Mouse (Mus musculus): ENCODE results near the gene Ccdc102a. TPM values are rescaled to one million over a fixed set of nuclear protein-coding genes. Genes with fewer than 3 reads are reported as not detected.

Gene Ccdc102a
- total RNA-seq, 2 experiments from 2014 or later, result 1.4 TPM; not detected in 1

GRCm38 (mm10) chr8:94923405-94923804 lies 5.5 kb upstream of the Ccdc102a start, which contains the start of gene Adgrg5:
TSS of gene Adgrg5 (plus strand) at chr8:94923694.
- no peak for ATAC-seq (replicated peaks; ENCODE audit: low FRiP score, poor library complexity, severe bottlenecking)

- no peak for ATAC-seq (replicated peaks; ENCODE audit: low FRiP score, poor library complexity, severe bottlenecking)
Measured at GRCm38 (mm10) chr8:94922602-94923001, 4.7 kb upstream of the Ccdc102a start.

GRCm38 (mm10) chr8:94922176-94922575 lies 4.3 kb upstream of the Ccdc102a start:
- no peak for ATAC-seq (replicated peaks; ENCODE audit: low FRiP score, poor library complexity, severe bottlenecking)

GRCm38 (mm10) chr8:94919256-94919655 lies 1.4 kb upstream of the Ccdc102a start:
- no peak for ATAC-seq (replicated peaks; ENCODE audit: low FRiP score, poor library complexity, severe bottlenecking)

GRCm38 (mm10) chr8:94917352-94917751 lies 546 bp downstream of the Ccdc102a start:
- ATAC-seq (replicated peaks; ENCODE audit: low FRiP score, poor library complexity, severe bottlenecking), result no peak

DNA sequence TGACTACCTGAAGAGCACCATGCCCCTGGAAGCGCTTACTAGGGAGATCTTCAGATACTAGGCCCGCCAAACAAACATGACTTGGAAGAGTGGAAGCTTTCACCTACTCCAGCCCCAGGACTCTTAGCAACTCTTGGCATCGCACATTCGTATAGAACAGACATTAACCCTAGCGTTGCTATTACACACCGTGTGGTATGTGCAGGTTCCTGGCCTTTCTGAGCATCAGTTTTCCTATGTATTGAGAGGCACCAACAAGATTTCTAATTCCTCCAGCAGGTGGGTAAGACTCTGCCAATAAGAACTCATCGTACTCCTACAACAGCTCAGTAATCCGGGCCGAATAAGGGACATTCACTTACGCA lies 956 bp downstream of the Ccdc102a start:
- ATAC-seq (replicated peaks; ENCODE audit: low FRiP score, poor library complexity, severe bottlenecking), result no peak

GRCm38 (mm10) chr8:94916311-94916959 lies 1.5 kb downstream of the Ccdc102a start:
- ATAC-seq (replicated peaks; ENCODE audit: low FRiP score, poor library complexity, severe bottlenecking), result no peak

DNA sequence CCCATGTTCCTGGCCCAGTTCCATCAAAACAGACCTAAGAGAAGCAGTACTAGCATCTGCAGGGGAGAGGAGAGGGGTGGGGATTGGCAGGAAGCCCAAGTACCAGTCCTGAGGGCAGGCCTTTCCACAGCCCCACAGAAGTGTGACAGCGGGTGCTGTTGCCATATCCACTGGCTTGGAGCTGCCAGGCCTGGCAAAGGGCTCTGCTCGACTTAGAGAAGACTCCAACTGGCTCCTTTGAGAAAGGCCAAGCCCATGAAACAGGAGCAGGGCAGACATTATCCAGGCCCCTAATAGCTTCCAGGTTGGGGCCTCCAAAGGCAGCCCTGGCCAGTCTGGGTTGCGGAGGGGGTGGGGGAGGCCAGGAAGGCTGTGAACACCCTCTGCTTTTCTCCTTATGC lies 3.2 kb downstream of the Ccdc102a start:
- no peak for ATAC-seq (replicated peaks; ENCODE audit: low FRiP score, poor library complexity, severe bottlenecking)

- ATAC-seq (replicated peaks; ENCODE audit: low FRiP score, poor library complexity, severe bottlenecking), result no peak
Measured at GRCm38 (mm10) chr8:94914256-94914655, 3.6 kb downstream of the Ccdc102a start.

- no peak for ATAC-seq (replicated peaks; ENCODE audit: low FRiP score, poor library complexity, severe bottlenecking)
Measured at GRCm38 (mm10) chr8:94913061-94913660, 4.7 kb downstream of the Ccdc102a start.

- peak; percentile 86 for ATAC-seq (replicated peaks; ENCODE audit: low FRiP score, poor library complexity, severe bottlenecking)
Measured at GRCm38 (mm10) chr8:94908847-94909246, 9.1 kb downstream of the Ccdc102a start.

DNA sequence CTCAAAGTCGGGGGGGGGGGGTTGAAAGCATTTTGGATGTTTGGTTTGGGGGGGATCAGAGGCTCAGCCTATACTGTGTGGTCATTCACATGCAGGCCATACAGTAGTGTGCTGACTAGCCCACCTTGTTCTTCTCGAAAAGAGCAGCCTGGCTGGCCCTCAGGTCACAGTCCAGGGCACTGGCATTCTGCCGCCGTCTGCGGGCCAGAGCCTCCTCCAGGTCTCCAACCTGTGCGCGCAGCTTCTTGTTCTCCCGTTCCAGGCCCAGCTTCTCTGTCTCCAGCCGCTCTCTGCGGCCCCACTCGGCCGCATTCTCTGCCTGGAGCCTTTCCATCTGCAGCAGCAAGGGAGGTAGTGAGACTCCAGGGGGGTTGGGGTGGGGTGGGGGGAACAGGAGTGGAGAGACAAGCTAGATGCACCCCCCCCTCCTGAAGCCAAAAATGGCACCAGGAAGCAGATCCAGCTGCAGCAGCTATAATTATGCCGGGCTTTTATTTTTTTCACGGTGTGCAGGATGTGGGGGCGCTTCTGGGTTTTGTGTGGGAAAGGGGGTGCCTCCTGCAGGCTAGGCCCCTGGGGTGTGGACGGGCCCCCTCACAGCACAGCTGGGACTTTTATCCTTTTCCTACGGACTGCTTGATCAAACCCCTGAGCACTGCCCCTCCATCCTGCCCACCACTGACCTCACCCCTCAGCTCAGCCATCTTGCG lies 10.2 kb downstream of the Ccdc102a start:
- no peak for ATAC-seq (replicated peaks; ENCODE audit: low FRiP score, poor library complexity, severe bottlenecking)

GRCm38 (mm10) chr8:94904450-94905175 lies 13.3 kb downstream of the Ccdc102a start:
- no peak for ATAC-seq (replicated peaks; ENCODE audit: low FRiP score, poor library complexity, severe bottlenecking)

GRCm38 (mm10) chr8:94903709-94904108 lies 14.2 kb downstream of the Ccdc102a start:
- ATAC-seq (replicated peaks; ENCODE audit: low FRiP score, poor library complexity, severe bottlenecking), result no peak

DNA sequence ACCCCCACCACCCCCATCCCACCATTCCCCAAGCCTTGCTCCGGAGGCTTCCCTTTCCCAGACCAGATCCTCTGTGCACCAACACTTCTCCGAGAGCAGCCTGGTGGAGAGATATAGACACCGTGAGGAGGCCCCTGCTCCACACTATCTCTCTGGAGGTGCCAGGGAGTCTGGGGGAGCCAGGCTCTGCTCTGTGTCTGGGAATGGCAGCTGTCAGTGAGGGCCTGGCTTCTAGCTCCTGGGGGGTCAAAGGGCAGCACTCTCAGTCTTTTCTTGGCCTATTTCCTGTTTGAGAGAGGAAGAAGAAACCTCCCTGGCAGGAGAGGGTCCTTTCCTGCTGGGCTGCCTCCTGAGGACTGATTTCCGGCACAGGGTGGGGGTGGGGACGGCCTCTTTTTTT lies 16.9 kb downstream of the Ccdc102a start:
- ATAC-seq (replicated peaks; ENCODE audit: low FRiP score, poor library complexity, severe bottlenecking), result no peak

DNA sequence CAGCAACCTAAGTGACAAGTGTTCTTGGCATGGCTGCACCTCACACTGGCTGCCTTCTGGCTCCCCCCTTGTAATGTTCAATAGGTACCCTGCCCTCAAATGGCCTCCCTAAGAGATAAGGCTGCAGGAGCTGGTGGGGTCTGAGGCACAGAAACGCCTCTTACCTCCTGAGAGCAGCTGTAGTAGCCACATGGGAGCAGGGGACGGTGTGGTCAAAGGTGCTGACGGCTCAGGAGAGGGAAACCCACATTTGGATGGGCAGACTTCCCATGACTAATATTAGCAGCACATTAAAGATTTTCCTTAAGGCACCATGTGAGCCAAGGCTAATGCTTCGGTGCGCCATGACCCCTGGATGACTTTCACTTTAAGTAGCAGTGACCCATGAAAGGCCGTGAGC lies 17.3 kb downstream of the Ccdc102a start:
- no peak for ATAC-seq (replicated peaks; ENCODE audit: low FRiP score, poor library complexity, severe bottlenecking)

GRCm38 (mm10) chr8:94899262-94899661 lies 18.6 kb downstream of the Ccdc102a start:
- ATAC-seq (replicated peaks; ENCODE audit: low FRiP score, poor library complexity, severe bottlenecking), result peak; percentile 94

GRCm38 (mm10) chr8:94892917-94893316 lies 25.0 kb downstream of the Ccdc102a start:
- ATAC-seq (replicated peaks; ENCODE audit: low FRiP score, poor library complexity, severe bottlenecking), result no peak

DNA sequence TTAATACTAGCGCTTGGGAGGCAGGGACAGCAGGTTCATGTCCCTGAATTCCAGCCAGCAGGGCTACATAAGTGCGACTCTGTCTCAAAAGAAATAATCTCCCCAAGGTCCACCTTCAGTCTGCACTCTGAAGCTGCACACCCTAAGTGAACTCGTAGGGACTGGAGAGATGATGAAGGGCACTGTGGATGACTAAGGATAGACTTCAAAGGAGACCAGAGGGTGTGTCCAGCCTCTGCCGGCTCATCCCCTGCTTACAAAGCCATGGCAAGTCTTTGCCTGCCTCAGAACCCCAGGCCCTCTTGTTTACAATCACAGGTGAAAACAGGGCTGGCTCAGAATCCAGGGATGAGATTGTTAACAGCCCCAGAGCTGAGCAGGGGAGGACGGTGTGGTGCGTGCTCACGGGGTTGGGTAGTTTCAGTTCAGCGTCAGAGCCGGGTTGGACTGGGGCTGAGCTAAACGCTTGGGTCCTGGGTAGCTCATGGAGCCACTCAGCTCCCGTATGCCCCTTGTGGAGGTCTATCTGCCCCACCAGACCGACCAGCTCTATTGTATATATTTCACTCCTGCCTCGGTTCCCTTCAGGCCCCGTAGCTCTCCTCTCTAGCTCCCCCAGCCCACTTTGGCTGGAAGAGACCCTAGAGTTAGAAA lies 29.4 kb downstream of the Ccdc102a start:
- 0 out of 2 replicates have a peak, but pooled peaks have one; percentile 33 for ATAC-seq (replicated peaks; ENCODE audit: low FRiP score, poor library complexity, severe bottlenecking)

DNA sequence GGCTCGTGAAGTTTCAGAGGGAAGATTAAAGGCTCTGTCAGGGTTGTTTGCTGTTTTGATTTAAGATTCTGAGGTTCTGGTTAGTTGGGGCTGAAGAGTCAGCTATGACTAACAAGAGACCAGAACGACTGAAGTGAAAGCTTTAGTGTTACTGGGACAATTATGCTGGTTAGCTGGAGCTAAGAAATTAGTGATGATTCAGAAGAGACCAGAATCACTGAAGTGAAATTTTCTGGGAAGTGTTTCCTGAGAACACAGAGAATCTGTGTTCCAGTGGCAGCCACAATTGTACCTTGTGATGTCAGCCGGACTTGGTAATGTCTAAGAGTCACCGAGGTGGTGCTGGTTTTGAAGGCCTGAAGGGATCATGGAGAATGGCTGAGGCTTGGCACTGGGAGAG lies 37.2 kb downstream of the Ccdc102a start:
- ATAC-seq (replicated peaks; ENCODE audit: low FRiP score, poor library complexity, severe bottlenecking), result no peak
